Mouse (Mus musculus) mouse trophoblast stem cell (cell line): ENCODE measurements at regions not wholly inside any gene's neighbourhood (a gene's known extent, or its start where the extent isn't known, plus 50 kb on each side); places are given as distances from the start of the nearest gene placed in this dataset.

ENCODE experiments used
- in situ Hi-C, 2 experiments: fragments of 300-500 bp; cut with MseI, MboI; formaldehyde crosslinking; loops; 2 replicates in 1 of 2; 3 replicates in 1 of 2; pipeline ENCODE4 v1.15.1; 2025

GRCm38 (mm10) chr2:146624207-146624606 lies 112.1 kb upstream of the Ralgapa2 start:
- in situ Hi-C loops = loop anchor here in 1 of 2 experiments (10.0 kb wide), 1 partner anchor 551 kb away; no protein-coding TSS in a partner anchor

GRCm38 (mm10) chr2:146625166-146625751 lies 113.1 kb upstream of the Ralgapa2 start:
- in situ Hi-C loops = loop anchor here (10.0 to 25.0 kb wide), 2 partner anchors 537 to 550 kb away; no protein-coding TSS in a partner anchor

- in situ Hi-C loops = loop anchor here (10.0 to 25.0 kb wide), 2 partner anchors 536 to 548 kb away; no protein-coding TSS in a partner anchor
Measured at GRCm38 (mm10) chr2:146626531-146626930, 114.4 kb upstream of the Ralgapa2 start.

- in situ Hi-C loops = loop anchor here in 1 of 2 experiments (25.0 kb wide), 1 partner anchor 532 kb away; no protein-coding TSS in a partner anchor
Measured at GRCm38 (mm10) chr2:146630179-146630578, 118.0 kb upstream of the Ralgapa2 start.

- in situ Hi-C loops = loop anchor here in 1 of 2 experiments (25.0 kb wide), 1 partner anchor 531 kb away; no protein-coding TSS in a partner anchor
Measured at GRCm38 (mm10) chr2:146631098-146631497, 119.0 kb upstream of the Ralgapa2 start.

GRCm38 (mm10) chr2:146633329-146634070 lies 121.4 kb upstream of the Ralgapa2 start:
- in situ Hi-C loops = loop anchor here in 1 of 2 experiments (25.0 kb wide), 1 partner anchor 529 kb away; no protein-coding TSS in a partner anchor

- in situ Hi-C loops = loop anchor here in 1 of 2 experiments (25.0 kb wide), 1 partner anchor 525 kb away; no protein-coding TSS in a partner anchor
Measured at GRCm38 (mm10) chr2:146637573-146637972, 125.4 kb upstream of the Ralgapa2 start.

GRCm38 (mm10) chr2:146646237-146646972 lies 134.3 kb upstream of the Ralgapa2 start:
- in situ Hi-C loops = loop anchor here in 1 of 2 experiments (25.0 kb wide), 1 partner anchor 516 kb away; no protein-coding TSS in a partner anchor

- in situ Hi-C loops = loop anchor here in 1 of 2 experiments (25.0 kb wide), 1 partner anchor 515 kb away; no protein-coding TSS in a partner anchor
Measured at GRCm38 (mm10) chr2:146646973-146647282, 134.8 kb upstream of the Ralgapa2 start.

- in situ Hi-C loops = no loop called here
Measured at GRCm38 (mm10) chr2:146661346-146661745, 149.2 kb upstream of the Ralgapa2 start.

GRCm38 (mm10) chr2:146672761-146673160 lies 160.6 kb upstream of the Ralgapa2 start:
- in situ Hi-C loops = no loop called here

GRCm38 (mm10) chr2:146681979-146682378 lies 169.8 kb upstream of the Ralgapa2 start:
- in situ Hi-C loops = no loop called here

- in situ Hi-C loops = no loop called here
Measured at GRCm38 (mm10) chr2:146685854-146686507, 169.7 kb upstream of the Kiz start.

- in situ Hi-C loops = no loop called here
Measured at GRCm38 (mm10) chr2:146688544-146688943, 167.1 kb upstream of the Kiz start.

- in situ Hi-C loops = no loop called here
Measured at GRCm38 (mm10) chr2:146693484-146693883, 162.2 kb upstream of the Kiz start.

- in situ Hi-C loops = no loop called here
Measured at GRCm38 (mm10) chr2:146694041-146694440, 161.6 kb upstream of the Kiz start.

- in situ Hi-C loops = no loop called here
Measured at GRCm38 (mm10) chr2:146696277-146696676, 159.4 kb upstream of the Kiz start.

GRCm38 (mm10) chr2:146696727-146697126 lies 158.9 kb upstream of the Kiz start:
- in situ Hi-C loops = no loop called here

- in situ Hi-C loops = no loop called here
Measured at GRCm38 (mm10) chr2:146710676-146711075, 145.0 kb upstream of the Kiz start.

GRCm38 (mm10) chr2:146721184-146721715 lies 134.4 kb upstream of the Kiz start:
- in situ Hi-C loops = no loop called here
